Mouse (Mus musculus): ENCODE data around the gene Enox1.
A peak's percentile ranks its signal among the peaks of the same experiment; 100 is the strongest.
"Not testable (repeated sequence)": the region's sequence is repeated elsewhere in the genome, so short reads cannot be mapped to it uniquely, and the experiment has no call there.

Gene Enox1

DNA sequence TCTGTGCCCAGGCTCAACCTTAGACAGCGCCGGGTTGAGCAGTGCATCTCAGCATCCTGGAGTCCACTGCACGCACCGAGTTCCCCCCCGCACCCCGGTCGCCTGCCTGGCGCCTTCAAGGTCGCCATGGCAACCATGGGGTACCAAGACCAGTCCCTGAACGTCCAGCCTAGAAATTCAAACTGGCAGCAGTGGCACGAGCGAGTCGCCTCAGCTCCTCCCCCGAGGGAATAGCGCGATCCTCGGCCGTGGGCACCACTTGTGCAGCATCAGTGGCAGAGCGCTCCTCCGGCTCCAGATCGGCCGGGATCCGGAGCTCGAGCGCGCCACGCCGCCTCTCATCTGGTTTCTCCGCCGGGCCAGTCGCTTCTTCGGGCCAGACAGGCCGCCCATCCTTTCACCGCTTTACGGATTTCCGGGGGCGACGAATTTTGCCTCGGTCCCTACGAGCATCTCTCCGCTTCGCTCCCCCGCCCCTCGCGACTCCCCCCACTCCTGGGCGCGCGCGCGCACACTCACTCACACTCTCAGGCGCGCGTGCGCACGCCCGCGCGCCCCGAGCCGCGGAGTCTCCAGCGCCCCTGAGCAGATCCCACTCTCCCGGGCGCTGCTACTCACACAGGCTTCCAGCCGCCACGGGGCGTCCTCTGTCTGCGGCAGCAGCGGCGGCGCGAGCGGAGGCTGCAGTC is at the start of gene Enox1:
TSS of gene Enox1 (plus strand) at position 542 of the 689 bp plus-strand sequence.
- peak; percentile 64 to 70 for DNase-seq (ENCODE audit: low spot score in 2 of 2)

DNA sequence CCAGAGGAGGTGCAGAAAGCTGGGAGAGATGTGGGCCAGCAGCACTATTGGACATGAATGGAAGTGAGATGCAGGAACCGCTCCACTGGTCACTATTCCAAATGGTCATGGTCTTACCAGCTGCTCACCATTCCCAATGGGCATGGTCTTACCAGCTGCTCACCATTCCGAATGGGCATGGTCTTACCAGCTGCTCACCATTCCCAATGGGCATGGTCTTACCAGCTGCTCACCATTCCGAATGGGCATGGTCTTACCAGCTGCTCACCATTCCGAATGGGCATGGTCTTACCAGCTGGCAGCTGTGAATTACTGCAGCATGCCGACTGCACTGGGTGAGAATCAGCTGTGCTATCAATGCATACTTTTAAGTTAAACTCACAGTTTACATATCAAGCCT is 45.9 kb upstream of the Enox1 start:
- not testable (repeated sequence) for DNase-seq (ENCODE audit: low spot score in 2 of 2)

DNA sequence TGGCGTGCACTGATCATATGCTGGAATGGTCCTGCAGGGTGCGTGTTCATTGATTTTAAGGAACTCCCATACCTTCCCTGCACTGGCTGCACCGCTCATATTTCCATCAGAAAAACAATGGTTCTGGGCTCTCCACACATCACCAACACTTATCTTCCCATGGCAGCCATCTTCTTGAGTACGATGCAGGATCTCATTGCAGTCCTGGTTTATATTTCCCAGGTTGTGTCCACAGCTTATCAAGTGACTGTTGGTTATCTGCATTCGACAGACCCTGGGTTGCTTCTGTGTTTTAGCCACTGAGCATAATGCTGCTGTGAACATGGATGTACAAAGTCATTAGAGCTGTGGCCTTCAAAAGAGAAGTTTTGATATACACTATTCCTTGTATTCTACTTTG is 26.0 kb upstream of the Enox1 start:
- no peak for DNase-seq (ENCODE audit: low spot score in 2 of 2)

DNA sequence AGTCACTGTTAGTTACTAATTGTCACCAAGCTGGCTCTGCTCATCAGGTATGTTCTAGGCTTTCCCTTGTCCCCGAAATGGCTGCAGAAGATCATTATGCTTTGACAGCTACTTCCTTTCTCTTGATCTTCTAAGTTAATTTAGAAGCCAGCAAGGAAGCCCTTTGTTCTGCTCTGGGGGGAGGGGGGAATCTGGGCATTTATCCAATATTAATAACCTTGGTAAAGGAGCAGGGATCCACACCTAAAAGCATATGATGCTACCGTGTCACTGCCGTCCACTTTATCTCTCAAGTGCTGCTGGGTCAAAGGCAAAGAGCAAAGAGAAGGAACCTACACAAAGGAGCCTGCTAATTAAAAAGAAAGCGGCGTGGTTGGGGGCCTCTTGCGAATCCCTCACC is 19.6 kb upstream of the Enox1 start:
- DNase-seq (ENCODE audit: low spot score in 2 of 2) = no peak

DNA sequence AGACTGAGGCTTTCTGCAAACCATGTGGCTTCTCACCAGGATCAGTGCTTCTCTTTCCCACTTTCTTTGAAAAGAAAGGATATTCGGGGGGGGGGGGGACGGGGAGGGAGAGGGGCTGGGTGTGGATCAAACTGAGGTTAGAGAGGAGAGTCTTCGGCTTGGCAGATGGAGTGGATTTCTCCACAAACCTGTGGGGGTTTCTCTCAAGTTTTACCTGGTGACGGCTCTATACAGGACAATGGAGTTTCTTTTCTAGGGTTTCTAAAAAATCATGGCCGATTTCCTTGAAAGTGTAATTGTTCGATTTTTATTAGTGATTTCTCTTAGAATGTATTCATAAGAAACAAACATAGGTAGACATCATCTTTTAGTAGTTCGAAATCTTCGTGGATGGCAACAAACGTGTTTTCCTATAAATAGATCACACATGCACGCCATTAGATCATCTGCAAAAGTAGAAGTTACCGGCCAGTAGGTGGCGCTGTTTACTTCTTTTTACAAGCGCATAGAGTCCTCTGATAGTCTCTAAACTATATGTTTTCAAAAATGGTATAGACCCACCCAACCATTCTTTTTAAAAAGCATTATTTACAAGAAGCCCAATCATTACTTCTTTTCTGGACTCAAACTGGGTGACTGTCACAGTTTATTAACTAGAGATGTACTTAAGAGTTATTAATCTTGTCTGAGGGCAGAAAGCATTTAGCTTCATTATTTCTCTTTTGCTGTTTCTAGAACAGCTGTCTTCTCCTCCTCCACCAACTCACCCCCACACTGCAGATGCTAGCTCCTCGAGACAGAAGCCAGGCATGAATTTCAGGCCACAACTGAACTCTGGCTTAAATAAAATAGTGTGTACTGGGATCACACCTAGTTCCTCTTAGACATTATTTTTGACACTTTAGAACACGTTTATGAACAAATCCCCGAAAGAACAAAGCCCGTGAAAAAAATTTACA is 15.0 kb upstream of the Enox1 start:
- DNase-seq (ENCODE audit: low spot score in 2 of 2) = peak; percentile 74 to 76

DNA sequence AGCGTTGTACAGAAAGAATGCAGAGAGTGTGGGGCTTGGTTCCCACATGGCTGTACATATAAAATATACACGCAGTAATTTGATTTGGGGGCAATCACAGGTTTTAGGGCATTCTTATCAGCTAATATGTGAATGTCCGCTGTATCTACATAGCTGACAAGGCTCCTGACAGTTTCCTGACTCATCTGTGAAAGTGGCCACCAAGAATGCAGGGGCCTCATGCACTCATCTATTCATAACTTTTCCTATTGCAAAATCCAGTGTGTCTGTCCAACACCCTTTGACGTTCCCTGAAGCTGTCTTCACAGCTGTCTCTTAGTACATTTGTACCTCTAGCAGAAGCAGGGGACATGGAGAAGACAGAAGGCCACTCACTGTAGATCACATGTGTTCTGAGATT is 11.5 kb upstream of the Enox1 start:
- no peak for DNase-seq (ENCODE audit: low spot score in 2 of 2)

DNA sequence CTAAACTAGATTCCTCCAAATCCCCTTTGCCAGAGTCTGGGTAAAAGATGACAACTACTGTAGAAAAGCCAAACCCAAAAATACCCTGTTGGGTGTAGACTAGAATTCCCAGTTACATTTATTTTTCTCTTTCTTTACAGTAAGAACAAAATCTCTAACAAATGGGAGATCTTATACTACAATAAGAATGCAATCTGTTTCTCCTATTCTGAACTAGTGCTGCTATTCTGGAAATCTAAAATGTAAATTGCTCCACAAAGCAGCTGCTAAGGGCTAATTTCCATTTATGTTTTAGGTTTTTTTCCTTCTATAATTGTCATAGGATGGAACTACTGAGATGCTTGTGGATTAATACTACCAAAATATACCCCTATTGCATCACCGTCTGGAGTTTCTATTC is 8.9 kb upstream of the Enox1 start:
- DNase-seq (ENCODE audit: low spot score in 2 of 2) = no peak

DNA sequence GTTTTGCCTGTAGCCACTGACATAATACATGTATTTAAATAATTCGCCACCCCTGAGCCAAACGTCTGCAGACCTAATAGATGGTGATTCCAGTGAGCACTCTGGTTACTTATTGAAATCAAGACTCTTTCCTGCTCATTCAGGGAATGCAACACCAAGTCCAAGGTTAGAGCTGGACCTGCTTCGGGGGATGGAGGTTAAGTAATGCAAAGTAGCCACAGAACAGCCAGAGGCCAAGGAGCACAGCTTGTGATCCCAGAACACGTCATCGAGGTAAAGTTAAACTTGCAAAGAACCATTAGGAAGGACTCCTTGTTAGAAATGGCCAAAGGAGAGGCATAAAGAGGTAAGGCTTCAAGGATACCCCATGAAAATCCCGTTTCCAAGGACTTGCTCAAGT is 6.0 kb upstream of the Enox1 start:
- DNase-seq (ENCODE audit: low spot score in 2 of 2) = no peak

DNA sequence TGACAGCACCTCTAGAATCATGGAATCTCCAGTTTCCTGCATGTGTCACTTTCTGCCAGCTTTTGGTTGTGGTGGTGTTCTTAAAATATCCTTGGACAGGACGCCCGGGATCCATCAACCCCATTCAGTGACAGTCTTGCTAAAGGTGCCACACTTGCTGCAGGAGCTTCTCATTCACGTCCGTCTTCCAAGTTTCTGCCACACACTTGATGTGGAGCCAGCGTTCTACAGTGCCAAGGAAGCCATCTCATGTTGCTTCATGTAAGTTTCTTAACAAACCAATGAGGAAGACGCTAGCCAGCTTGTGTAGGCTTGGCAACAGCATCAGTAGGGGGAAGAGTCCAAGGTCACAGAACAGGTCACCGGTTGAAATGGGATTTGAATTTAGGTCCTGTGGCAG is 5.1 kb upstream of the Enox1 start:
- DNase-seq (ENCODE audit: low spot score in 2 of 2) = no peak

DNA sequence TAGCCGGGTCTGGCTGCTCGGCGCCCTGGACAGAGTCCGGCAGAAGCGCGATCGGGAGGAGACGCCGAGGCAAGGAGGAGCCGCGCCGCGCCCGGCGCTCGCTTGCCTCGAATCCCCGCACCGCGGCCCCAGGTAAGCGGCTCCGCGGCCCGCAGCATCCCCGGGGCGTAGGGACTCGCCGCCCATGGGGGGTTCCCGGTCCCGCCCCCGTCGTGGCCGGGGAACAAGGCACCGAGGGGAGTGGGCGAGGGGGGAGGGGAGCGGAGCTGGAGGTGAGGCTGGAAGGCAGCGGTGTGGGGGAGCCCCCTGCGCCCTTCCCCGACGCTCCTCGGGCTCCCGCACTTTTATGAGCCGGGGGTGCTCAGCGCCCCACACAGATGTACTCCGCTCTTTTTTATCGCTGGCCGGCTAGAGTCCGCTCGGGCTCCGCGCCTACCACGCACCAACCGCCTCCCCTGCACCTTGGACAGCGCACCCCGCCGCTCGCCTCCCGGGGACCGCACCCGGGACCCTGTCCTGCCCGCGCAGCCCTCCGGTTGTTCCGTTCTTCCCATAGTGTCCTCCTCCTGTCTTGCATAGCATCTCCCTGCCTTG is 445 bp downstream of the Enox1 start:
- peak in 1 of 2 experiments; percentile 19 for DNase-seq (ENCODE audit: low spot score in 2 of 2)

DNA sequence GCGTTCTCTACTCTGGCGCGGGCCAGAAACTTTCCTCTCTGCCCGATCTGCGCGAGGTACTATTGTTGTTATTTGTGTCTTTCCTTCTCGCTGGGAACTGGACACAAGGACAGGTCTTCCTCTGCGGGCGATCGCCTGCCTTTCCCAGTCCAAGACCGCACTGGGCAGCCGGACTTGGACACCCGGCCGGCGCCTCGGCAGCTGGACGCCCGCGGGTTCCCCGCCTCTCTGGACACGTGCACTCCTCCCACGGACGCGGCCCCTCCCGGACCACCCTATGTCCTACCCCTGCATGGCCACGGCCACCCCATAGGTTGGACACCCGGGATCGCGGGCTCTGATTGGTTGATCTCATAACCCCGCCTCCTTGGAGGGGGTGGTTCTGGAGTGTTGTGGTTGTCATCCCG is 945 bp downstream of the Enox1 start:
- peak; percentile 55 to 81 for DNase-seq (ENCODE audit: low spot score in 2 of 2)

DNA sequence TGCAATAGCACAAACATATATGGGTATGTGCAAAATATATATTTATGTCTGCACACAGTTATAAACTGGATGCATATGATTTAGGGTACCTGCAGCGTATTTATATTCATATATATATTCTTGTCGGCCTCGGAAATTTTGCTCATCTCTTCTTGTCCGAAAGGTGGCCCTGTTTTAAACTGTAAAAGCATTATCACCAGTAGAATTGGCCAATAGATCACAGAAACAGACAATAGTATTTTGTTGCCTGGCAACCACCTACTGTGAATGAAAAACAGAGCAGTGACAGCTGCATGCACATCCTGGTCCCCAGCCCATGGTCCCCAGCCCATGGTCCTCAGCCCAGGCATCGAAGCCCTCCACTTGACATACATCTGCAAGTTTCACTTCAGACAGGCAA is 2.8 kb downstream of the Enox1 start:
- no peak for DNase-seq (ENCODE audit: low spot score in 2 of 2)

DNA sequence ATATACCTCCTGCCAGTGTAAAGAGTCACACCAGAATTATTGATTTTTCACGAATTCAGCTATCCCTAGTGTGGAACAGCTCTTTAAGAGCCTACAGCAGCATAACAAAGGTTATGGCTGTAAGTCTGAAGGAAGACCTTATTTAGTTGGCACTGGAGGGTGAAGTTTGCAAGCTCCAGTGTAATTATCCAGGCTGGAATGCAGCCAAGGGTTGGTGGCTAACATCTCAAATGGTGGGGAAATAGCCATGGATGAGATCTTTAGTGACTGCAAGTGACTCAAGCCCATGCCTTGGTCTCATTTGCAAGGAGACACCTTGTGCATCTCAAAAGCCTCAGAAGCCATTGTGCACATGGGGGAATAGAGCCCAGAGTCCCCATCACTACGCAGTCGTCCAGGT is 5.9 kb downstream of the Enox1 start:
- DNase-seq (ENCODE audit: low spot score in 2 of 2) = no peak

DNA sequence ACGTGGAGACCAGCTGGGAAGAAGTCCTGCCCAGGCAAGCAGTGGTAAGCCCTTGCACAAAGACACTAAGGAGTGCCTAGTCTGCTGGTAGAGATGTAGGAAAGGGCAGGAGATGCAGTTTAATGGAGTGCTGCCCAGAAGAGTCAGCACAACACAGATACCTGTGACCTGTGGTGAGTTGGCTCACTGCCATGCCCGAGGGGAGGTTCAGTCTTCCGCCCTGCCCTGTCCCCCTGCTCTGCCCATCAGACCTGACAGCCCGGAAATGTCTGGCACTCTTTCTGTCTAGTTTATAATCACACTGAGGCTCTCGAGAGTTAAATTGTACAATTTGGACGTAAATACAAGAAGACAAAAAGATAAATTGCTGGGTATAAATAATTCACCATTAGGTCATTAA is 7.8 kb downstream of the Enox1 start:
- DNase-seq (ENCODE audit: low spot score in 2 of 2) = no peak

DNA sequence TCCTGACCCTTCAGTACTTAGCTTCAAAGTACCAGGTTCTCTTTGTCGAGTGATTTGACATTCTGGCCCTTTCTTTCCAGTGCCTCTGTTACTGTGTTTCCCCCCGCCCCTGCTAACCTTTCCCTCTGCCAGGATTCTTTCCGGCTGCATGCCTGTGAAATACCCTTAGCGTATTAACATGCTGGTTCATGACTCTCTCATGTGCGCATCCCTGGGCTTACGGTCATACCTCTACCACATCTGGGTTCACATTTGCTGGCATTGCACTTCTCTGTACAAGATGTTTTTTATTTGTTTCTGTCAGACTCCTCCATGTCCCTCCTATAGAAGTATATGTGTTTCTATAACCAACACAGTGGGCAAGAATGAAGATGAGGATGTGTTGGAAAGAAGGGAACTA is 11.6 kb downstream of the Enox1 start:
- no peak for DNase-seq (ENCODE audit: low spot score in 2 of 2)

DNA sequence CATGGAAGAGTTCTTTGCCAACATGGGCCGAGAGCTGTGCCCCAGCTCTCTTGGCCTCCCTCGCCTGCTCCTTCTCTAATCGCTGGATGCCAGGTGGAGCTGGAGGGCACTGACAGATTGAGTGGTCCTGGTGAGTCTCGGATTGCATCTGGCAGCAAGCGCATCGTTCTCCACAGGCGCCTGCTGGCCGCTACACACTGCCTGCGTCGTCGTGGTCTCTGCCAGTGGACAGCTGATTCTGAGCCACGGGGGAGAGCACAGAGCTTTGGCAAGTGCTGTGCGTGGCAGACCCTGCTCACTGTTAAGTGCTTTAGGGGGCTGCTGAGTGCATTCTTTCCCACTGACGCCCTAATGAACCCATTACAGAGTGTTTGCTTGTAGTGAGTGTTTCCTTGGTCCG is 17.9 kb downstream of the Enox1 start:
- DNase-seq (ENCODE audit: low spot score in 2 of 2) = no peak

DNA sequence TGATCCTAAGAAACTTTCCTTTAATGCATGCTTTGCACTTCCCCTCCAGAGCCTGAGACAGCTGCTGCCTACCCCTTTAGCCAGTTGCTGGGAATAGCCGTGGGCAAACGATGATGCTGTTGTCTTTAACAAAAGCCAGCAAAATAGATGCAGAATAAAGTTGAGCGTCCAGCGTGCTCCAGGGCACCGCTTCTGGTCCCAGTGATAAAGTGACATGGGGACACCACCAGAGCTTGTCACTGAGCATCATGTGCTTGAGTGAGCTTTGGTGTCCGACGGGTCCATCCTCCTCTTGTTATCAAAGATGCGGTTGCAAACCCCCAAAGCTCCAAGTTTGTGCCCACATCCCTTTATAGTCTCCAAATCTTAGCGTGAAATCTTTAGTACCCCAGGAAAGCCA is 18.4 kb downstream of the Enox1 start:
- DNase-seq (ENCODE audit: low spot score in 2 of 2) = no peak

DNA sequence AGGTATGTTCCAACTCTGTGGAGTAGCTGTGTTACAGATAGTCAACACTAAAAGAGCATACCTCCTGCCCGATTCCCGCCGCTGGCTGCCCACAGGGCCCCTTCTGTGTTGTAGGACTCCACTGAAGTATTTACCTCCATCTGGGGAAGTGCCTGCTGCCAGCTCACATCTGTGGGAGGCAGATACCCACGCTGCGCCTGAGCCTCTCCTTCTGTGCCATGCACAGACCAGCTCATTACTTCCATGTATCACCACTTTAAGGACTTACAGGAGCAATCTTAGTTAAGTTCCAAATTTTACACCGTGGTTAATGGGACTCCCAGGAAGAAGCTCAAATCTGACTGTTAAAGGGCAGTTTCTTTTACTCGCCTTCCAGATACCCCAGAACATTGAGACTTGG is 23.7 kb downstream of the Enox1 start:
- DNase-seq (ENCODE audit: low spot score in 2 of 2) = no peak

DNA sequence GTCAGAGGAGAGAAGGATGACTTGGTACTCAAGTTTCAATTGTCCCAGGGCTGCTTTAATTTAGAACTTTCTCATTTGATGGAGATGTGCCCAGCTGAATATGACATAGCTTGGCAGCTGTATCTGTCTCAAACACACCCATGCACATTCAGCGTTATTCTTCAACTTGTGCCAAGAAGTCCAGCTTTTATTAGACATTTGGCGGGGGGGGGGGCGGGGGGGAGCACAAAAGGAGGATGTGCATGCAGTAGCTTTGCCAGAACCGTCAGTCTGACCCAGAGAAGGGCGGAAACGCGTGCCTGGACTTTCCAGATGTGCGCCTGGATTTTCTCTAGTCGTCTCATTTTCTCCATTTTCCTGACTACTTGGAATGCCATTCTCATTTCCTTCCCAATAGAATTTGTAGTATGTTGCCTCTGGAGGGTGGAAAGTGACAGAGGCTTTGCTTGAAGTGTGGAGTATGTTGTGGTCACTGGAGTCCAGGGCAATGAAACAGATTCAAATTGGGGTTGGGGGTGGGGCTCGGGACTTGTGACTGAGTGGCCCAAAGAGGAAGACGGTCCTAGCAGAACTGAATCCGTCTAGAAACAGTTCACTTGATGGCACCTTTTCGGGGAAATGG is 24.3 kb downstream of the Enox1 start:
- DNase-seq (ENCODE audit: low spot score in 2 of 2) = no peak

DNA sequence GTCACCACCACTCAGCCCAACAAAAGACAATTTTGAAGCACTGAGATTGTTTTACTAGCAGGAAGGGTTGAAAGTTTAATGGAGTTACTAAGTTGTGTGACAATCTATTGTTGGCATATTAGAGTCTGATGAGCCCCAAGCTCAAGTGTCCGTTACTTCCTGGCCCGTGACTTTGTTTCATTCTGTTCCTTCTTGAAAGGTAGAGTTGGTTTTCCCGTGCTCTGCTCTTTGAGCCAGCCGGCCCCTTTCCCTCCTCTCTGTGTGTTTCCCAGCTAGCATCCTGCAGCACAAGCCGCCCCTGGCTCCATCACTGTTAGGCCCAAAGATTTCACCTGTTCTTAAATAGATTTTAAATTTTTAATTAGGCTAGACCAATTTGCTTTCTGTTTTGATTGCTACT is 26.9 kb downstream of the Enox1 start:
- no peak for DNase-seq (ENCODE audit: low spot score in 2 of 2)

DNA sequence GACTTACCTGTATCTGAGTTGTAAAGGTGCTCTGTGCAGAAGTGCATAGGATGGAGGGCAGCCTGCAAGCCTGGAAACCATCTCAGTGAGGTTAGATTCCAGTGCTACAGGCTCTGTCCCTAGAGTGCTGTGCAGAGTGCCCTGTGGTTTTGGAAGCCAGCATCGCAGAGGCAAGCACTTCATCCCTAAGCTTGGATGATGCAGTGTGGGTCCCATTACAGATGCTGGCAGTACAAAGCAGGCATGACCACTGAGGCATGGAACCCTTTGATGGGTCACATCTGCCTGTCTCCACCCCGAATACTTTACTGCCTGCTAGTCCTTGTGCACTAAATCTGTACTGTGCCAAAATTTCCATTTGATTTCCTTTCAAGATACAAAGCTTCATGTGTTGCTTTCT is 33.6 kb downstream of the Enox1 start:
- no peak for DNase-seq (ENCODE audit: low spot score in 2 of 2)

DNA sequence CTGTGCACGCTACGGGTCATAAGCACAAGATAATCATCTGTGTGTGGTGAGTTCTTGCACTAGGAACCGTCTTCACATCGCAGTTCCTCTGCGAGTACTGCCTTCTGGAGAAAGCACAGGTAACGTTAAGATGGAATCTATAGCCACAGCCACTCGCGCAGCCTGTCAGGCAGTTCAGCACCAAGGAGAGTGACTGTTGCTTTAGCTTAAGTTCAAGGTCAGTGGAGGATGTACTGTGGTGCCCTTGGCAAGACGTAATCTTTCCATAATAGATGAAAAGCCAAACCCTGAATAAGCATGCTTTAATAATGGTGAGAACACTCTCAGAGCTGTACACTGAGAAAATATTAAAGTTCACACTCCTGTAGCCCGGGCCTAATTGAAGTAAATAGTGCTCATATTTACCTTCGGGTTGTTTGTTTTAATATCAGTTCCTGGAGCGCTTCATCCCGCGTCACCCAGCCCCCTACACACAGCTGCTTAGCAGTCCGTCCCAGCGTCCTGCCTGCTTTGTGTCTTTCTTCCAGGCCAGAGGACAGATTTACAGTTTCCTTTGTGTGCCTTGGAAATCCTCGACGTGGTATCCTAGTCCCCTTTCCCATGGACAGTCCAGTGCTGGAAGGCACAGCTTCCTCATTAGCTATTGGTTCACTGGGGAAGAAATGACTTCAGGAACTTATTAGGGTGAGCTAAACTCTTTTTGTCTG is 38.9 kb downstream of the Enox1 start:
- no peak for DNase-seq (ENCODE audit: low spot score in 2 of 2)

Measured in frontal cortex, postnatal 25 days (tissue).